Mouse (Mus musculus): Measurements from ENCODE around the gene Phc3. TPM values are rescaled to one million over a fixed set of nuclear protein-coding genes. Genes with fewer than 3 reads are reported as not detected.

Gene Phc3
- total and polyA plus RNA-seq, 2 experiments = 9.8 to 13.3 TPM

DNA sequence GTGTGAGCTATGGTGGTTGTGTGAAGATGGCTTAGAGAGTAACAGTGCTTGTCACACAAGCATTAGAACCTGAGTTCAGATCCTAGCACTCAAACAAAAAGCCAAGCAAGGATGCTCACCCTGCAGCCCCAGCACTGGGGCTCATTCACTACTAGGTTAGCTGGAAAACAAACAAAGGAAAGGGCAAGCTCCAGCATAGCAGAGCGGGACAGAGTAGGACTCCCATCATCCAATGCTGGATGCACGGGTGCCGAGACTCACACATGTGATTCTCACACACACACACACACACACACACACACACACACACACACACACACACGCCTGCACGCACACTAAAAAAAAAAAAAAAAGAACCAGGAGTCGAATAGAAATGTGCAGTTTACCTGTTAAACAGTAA lies 117.8 kb downstream of the Phc3 start:
- WGBS = 47% methylated on average over 6 of the region's 6 CpGs
- no peak for DNase-seq (ENCODE audit: extremely low read depth, low read depth, low spot score)
- H3K4me3 ChIP-seq (ENCODE audit: insufficient read depth, low read depth, low read length) = no peak overlapping the region

More for the DNA sequence above, 117.8 kb downstream of the Phc3 start:
- no peak overlapping the region for H3K27ac ChIP-seq (replicated peaks; ENCODE audit: insufficient read depth, low read depth, low read length)
- H3K79me2 ChIP-seq (ENCODE audit: control insufficient read depth, insufficient read depth, low read length) = no peaks in the 10 kb centered on the region
- H3K4me1 ChIP-seq (ENCODE audit: control insufficient read depth, insufficient read depth, low read length) = peaks cover 2% of the 10 kb centered on the region; the same call in 1 of the 2 replicates
- no peak for TF ChIP-seq POLR2A (IDR thresholded peaks at IDR 0.05; ENCODE audit: extremely low read depth, insufficient read depth, low read length)
- no peak for TF ChIP-seq CTCF (IDR thresholded peaks at IDR 0.05; ENCODE audit: low read depth, low read length)
- no peak overlapping the region for H3K9ac ChIP-seq (ENCODE audit: low read depth, low read length)
- no peaks in the 10 kb centered on the region for H3K36me3 ChIP-seq (ENCODE audit: control insufficient read depth, insufficient read depth, low read length)
- peaks cover 3% of the 10 kb centered on the region; the same call in 1 of the 2 replicates for H3K27me3 ChIP-seq (ENCODE audit: control insufficient read depth, insufficient read depth, low read length)

Other genes starting within 250 kb of the Phc3 start
- gene Samd7, start 223.1 kb downstream of the Phc3 start, total RNA-seq (2014; rRNA removed) = not detected in 2 replicates
- not detected in 2 replicates for gene Samd7, start 223.1 kb downstream of the Phc3 start, polyA plus RNA-seq (2012; rRNA removed)
- gene Sec62, start 176.5 kb downstream of the Phc3 start, total RNA-seq (2014; rRNA removed) = 56.6 and 77.5 TPM in 2 replicates
- 16.3 and 19.2 TPM in 2 replicates for gene Sec62, start 176.5 kb downstream of the Phc3 start, polyA plus RNA-seq (2012; rRNA removed)
- 0.83 and 2.5 TPM in 2 replicates for gene Gpr160, start 113.5 kb downstream of the Phc3 start, total RNA-seq (2014; rRNA removed)
- 0.40 and 0.61 TPM in 2 replicates for gene Gpr160, start 113.5 kb downstream of the Phc3 start, polyA plus RNA-seq (2012; rRNA removed)
- 11.3 and 11.6 TPM in 2 replicates for gene Prkci, start 26.3 kb upstream of the Phc3 start, total RNA-seq (2014; rRNA removed)
- gene Prkci, start 26.3 kb upstream of the Phc3 start, polyA plus RNA-seq (2012; rRNA removed) = 4.4 and 4.9 TPM in 2 replicates
- 5.8 and 6.9 TPM in 2 replicates for gene Skil, start 125.6 kb upstream of the Phc3 start, total RNA-seq (2014; rRNA removed)
- 1.7 and 2.0 TPM in 2 replicates for gene Skil, start 125.6 kb upstream of the Phc3 start, polyA plus RNA-seq (2012; rRNA removed)
- 0.07 and 0.09 TPM in 2 replicates for gene Cldn11, start 180.5 kb upstream of the Phc3 start, total RNA-seq (2014; rRNA removed)
- gene Cldn11, start 180.5 kb upstream of the Phc3 start, polyA plus RNA-seq (2012; rRNA removed) = not detected in 2 replicates

Measured in liver, adult 2 months (tissue).